Mouse (Mus musculus) frontal cortex, adult 2 months (tissue): ENCODE data around the gene Madcam1. TPM values are rescaled to one million over a fixed set of nuclear protein-coding genes. Genes with fewer than 3 reads are reported as not detected.

Experiments used
- DNase-seq, 2 experiments: peaks; one replicate each; pipeline ENCODE4 v3.0.0; 2022; ENCODE audit warnings: low spot score in 1 of 2; ENCODE audit errors: extremely low spot score in 1 of 2
- polyA plus RNA-seq: library from polyadenylated mRNA; depleted of rRNA; stranded (reverse); fragments of >200 nt; gene quantifications from 2 replicates; pipeline ENCODE4 v1.2.3, GENCODE M21; 2012; rRNA removed

The Madcam1 gene
- polyA plus RNA-seq = not detected in 2 replicates

DNA sequence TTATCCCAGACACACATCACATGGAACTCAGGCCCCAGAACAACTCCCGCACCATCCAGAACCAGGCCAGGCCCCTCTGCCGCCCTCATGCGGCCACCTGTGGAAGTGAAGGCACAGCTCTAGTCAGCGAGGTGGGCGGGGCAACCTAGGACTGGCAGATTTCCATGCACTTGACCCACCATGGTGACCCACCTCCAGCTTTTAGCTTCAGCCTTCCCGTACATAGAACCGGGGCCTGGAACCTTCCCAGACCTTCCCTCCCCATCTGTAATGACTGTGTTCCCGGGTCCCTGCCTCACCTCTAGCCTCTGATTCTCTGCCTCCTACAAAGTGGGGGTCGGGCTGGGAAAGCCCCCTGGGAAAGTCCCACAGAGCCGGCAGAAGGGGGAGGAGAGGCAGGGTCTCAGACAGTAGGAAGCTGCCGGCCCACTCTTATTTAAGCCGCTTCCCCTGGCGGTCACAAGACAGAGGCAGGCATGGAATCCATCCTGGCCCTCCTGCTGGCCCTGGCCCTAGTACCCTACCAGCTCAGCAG is at the start of gene Madcam1:
Gene Madcam1 (plus strand): TSS at position 429 of the 535 bp plus-strand sequence.
- DNase-seq = peak in 1 of 2 experiments; percentile 79

- no peak for DNase-seq
Observed at GRCm38 (mm10) chr10:79615860-79616259, 48.5 kb upstream of the Madcam1 start.

DNA sequence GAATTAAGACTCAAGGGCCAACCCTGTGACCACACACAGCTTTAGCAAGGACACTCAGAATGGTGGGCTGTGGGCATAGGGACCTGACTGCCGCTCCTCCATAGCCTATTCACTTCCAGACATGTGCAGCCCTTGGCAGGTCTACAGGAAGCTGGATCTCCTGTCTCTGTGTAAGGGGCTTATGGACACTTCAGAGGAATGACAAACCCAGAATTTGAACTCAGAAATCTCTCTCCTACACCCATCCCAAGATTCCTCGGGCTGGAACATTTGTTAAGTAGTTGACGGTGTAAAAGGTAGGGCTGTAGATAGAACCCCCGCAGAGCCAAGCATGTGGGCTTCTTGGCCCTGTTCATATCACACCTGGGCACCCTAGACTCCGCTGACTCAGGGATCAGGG is 48.0 kb upstream of the Madcam1 start:
- no peak for DNase-seq

GRCm38 (mm10) chr10:79623950-79624349 is 40.4 kb upstream of the Madcam1 start:
- DNase-seq = no peak

- DNase-seq = no peak
Observed at GRCm38 (mm10) chr10:79625398-79625797, 39.0 kb upstream of the Madcam1 start.

DNA sequence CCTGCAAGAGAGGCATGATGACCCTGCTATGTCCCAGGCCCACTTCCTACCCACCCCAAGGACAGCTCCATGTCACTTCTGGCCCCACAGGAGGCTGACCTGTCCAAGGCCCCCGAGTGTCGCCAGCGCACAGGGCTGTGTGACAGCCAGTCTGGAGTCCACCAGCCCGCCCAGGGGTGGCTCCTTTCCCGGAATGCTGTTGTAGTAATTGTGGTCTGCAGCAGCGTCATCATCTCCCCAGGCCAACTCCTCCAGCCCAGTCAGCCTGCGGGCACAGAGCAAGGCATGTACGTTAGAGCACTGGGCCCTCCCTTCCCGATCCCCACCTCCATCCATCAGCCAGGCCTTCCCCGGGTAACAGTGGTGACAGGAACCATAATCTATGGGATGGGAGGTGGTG is 38.2 kb upstream of the Madcam1 start:
- DNase-seq = no peak

GRCm38 (mm10) chr10:79628377-79628776 is 36.0 kb upstream of the Madcam1 start:
- DNase-seq = no peak

DNA sequence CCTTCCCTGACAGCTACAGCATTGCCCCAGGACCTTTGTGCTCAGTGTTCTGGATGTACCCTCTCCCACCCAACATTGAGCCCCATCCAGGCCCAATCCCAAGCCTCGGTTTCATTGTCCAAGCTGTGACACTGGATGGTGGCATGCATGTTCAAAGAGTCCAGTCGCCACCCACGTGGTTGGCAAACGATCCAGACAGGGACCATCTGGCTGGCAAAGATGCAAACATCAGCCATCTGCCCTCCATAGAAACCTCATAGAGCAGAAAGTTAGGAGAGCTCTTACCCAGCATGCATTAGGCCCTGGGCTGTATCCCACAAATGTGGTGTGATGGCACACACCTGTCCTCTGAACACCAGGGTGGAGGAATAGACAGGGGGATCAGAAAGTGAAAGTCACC is 32.9 kb upstream of the Madcam1 start:
- DNase-seq = peak; percentile 72 to 79

DNA sequence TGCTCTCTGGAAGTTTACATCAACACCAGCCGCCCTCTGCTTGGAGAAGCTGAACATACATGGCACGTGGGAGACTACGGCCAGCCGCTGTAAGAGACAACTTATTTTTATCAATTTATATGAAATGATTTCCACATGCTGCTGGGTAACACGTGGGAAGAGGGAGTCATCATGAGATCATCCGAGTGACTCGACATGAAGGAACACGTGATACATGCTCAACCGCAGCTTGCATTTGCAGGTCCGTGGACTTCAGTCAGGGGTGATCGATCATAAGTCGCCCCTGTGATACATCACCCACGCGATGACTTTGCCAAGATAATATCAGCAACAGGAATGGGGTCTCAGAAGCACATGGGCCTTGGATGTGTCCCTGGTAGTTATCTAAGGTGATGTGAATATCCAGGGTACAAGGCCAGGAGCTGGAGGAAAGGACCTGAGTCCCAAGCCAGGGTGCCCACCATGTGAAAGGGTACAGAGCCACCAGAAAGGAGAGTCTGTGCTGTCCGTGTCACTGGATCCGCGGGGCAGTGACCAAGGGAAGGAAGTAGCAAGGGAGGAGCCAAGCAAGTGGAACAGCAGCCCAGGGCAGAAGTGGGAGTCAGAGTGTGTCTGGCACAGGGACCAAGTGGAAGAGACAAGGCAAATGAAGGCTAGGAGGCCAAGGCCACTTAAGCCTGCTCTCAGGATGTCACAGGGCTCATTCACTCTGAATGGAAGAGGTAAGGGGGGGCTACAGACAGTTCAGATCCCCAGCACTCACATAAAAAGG is 31.2 kb upstream of the Madcam1 start:
- DNase-seq = peak in 1 of 2 experiments; percentile 64

DNA sequence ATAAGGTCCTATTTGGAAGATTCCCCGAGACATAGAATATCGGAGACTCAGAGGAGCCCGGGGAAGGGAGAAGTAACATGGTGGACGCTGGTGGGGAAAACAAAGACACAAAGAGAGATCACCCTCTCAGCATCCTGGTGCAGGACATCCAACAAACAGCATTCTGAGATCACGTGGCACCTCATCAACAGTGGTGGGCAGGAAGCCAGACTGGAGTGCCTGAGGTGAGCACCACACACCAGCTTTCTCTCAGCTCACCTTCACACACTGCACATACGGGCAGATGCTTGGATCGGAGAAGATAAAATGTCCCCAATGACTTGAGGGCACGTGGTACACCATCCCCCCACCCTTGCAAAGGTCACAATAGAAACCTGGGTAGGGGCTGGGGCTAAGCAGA is 28.1 kb upstream of the Madcam1 start:
- DNase-seq = no peak

DNA sequence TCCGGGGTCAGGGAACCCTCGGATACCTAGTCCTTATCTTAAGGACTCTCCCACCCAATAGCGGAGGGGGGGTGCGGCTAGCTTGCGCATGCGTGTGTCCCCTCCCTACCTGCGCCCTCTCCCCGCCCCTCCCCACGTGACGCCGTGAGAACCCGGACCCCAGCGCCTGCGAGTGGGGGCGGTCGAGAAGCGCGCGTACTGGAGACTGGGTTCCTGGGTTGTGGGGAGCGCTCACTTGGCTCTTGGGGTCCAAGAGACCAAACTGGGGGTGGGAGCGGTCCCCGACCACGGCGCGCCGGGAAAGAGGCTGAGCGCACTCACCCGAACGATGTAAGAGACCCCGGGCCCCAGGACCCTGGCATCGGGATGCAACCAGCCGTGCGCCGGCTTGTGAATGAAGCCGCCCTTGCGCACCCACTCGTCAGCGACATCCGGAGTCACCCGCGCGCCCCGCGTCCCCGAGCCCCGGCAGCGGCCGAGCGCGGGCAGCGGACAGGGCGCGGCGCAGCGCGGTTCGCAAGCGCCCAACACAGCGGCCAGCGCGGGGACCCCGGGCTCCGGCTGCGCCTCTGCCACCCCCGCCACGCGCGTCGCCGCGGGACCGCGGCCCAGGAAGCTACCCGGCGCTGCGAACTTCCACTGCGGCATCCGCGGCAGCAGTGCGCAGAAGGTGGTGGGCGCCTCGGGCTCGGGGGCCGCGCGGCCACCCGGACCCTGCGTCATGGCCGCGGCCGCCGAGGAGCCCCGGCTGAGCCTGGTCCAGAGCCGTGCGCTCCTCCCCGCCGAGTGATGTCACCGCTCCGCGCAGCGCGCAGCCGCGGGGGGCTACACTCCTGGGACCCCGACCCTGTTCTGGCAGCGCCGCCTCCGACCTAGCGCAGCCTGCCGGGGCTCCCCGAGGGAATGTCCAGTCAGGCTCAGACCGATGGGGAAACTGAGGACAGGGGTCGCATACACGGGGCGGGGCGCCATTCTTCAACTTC is 26.9 kb upstream of the Madcam1 start, which contains the start of gene Shc2:
Gene Shc2 (minus strand): TSS at position 791 of the 983 bp plus-strand sequence.
- peak; percentile 62 to 87 for DNase-seq

DNA sequence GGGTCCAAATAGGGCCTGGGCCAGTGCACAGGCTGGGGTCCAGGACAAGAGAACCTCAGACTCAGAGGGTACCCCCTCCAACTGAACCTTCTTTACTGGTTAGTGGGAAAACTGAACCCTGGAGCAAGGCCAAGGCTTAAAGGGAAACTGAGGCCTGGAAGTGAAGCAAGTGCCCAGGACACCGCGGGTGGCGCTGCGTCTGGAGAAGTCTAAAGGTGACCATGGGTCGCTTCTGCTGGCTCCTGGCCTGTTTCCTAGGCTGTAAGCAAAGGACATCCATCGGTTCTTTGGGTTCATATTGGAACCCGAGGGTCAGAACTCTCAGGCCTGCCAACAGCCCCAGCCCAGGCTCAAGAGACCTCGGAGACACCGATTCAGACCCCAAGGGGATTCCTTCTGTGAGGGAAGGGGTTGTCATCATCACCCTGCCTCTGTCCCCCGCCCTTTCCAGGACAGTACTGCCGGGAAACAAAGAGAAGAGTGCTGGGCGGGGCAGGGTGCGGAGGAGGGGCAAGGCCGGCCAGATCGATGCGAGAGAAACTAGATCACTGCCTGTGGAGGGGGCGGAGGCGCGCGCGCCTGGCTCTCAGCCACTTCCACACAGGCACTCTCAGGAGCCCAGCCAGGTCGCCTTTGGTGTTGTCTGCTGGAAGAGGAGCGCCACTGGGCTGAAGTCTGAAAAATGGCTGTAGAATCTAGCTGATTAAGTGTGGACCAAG is 25.7 kb upstream of the Madcam1 start:
- peak in 1 of 2 experiments; percentile 68 for DNase-seq

DNA sequence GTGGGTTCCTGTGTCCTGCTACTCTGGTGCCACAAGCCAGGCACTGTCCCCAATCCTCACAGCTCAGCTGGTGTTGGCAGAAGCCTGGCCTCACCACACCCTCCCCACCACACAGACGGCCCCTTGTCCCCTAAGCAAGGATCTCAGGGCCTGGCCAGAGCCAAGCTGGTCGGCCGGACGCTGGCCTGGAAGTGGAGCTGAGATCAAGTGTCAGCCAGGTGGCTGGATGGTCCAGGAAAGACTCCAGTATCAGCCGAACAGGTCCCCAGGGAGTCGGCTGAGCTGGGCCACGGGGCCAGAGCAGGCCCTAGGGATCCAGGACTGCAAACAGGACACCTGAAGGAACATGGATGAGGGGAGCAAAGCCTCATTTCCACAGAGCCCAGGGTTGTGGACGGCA is 18.6 kb upstream of the Madcam1 start, which contains the start of gene Odf3l2:
Gene Odf3l2 (minus strand): TSS at position 28 of the 400 bp plus-strand sequence.
- no peak for DNase-seq

DNA sequence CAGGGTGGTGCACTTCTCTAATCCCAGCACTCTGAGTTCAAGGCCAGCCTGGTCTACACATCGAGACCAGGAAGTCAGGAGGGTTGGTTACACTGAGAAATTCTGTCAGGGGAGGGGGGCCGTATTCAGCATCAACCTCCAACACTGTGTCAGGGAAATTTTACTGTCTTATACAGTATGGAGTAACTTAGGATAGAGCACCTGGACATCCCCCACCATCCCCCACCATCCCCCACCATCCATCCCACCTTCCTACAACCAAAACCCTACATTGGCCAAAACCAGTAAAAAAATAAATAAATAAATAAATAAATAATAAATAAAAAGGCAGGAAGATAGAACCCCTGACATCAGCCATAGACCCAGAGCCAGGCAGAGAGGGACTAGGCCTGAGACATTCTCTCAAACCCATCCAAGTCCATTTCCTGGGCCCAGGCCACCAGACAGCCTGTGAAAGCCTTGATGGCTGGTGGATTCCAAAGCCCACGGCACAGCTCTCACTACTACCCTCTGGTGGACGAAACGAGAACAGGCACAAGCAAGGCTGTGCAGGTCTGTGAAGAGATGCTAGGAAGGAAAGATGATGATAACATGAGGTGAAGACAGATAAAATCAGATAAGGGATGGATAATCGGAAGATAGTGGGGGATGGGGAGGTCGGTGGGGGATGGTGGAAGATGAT is 15.1 kb upstream of the Madcam1 start:
- peak in 1 of 2 experiments; percentile 91 for DNase-seq

GRCm38 (mm10) chr10:79652789-79653188 is 11.6 kb upstream of the Madcam1 start:
- DNase-seq = no peak

GRCm38 (mm10) chr10:79654946-79655395 is 9.4 kb upstream of the Madcam1 start:
- DNase-seq = peak in 1 of 2 experiments; percentile 47

- DNase-seq = no peak
Observed at GRCm38 (mm10) chr10:79658829-79659228, 5.5 kb upstream of the Madcam1 start.

DNA sequence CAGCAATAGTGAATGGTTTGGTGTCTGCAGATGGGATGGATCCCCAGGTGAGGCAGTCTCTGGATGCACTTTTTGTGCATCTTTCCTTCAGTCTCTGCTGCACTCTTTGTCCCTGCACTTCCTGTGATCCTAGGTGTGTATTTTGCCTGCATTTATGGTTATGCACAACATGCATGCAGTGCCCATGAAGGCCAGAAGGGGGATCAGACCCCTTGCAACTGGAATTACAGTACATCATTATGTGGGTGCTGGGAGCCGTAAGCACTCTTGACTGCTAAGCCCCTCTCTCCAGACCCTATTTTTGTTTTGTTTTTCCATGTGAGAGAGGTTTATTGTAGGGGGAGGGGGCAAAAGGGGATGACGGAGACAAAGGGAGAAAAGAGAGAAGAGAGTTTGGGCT is 4.1 kb upstream of the Madcam1 start:
- no peak for DNase-seq

DNA sequence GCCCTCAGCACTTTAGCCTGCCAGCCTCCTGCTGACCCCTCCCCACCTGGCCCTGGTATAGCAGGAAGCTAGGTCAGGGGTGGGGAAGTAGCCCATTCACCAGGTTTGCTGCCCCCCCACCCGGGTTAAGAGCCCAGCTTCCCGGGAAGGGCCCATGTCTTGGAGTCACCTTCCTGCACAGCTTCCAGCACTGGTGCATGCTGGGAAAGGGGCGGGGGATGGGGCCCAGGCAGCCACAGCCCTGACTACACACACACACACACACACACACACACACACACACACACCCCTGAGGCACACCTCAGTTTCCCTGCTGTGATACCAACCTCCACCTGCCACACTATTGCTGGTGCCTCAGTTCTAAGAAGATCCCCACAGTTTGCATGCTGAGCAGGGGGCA is 2.5 kb upstream of the Madcam1 start:
- DNase-seq = no peak

- DNase-seq = no peak
Observed at GRCm38 (mm10) chr10:79665051-79665450, 692 bp downstream of the Madcam1 start.
